Mouse (Mus musculus): ENCODE results near the gene Xylt1. TPM values are rescaled to one million over a fixed set of nuclear protein-coding genes. Genes with fewer than 3 reads are reported as not detected.

Xylt1 gene
- total RNA-seq, 2 experiments from 2014 or later: 53.3 to 55.2 TPM

DNA sequence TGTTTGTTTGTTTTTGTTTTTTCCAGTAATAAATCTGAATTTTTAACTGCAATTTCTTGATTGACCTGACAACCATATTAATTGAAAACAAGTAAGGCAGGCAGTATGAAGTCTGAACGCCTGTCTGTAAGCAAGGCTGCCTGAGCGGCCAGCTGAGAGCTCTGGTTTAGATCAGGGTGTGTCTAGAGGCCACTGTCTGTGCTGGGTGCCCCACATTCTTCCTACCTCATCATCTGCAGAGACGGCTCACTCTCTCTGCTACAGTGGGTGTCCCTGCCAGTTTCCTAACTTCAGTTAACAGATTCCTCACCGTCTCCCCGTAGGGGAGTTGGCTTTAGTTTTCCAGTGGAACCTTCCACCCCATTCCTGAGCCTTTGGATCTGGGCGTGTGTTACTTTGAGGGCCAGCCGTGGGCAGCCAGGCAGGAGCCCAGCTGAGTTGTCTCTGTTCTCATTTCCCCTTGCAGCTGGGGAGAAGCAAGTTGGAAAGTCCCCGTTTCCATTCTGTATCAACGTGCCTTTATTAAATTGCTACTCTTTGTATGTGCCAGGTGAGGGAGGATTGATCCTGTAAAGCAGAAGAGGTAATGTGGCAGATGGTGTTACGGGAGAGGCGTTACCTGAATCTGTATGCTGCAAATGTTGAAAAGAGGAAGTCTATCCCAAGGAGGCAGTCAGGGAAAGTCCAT, 187.0 kb downstream of the Xylt1 start:
- DNase-seq (ENCODE audit: extremely low spot score in 1 of 2, low spot score in 2 of 2): no peak
- intact Hi-C loops (cut with DNase I): no loop called here

DNA sequence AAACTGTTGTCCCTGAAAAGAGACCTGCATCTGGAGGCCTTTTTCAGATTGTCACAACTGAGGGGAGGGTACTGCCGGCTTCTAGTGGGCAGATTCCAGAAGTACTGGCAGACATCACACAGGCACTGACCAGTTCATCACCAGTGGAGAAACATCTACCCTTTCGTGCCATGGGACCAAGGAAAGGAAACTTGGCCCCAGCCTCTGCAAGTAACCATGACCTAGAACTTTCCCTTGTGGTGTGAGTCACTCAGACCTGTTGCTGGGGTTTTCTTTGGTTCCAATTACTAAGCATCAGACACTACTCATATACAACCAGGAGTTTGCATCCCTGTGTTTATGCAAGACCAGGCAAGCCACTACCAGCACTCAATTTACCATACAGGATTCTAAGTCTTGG, 190.4 kb downstream of the Xylt1 start:
- DNase-seq (ENCODE audit: extremely low spot score in 1 of 2, low spot score in 2 of 2): no peak
- intact Hi-C loops (cut with DNase I): no loop called here

DNA sequence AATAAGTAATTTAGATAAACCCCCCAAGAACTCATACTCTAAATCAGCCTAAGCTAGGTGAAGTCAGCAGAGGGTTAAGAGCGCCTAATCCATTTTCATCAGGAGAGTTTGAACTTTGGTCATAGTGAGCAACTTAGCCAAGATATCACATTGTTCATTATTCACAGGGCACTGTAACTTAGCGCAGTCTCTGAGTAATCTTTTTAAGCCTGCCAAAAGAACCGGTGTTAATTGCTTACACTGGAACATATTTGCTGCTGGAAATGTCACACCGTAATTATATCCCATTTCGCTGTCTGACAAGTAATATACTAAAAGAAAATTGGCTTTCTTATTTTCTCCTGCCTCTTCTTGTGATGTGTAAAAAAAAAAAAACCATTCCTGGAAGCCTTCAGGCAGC, 190.9 kb downstream of the Xylt1 start:
- no peak for DNase-seq (ENCODE audit: extremely low spot score in 1 of 2, low spot score in 2 of 2)
- intact Hi-C loops (cut with DNase I): no loop called here

DNA sequence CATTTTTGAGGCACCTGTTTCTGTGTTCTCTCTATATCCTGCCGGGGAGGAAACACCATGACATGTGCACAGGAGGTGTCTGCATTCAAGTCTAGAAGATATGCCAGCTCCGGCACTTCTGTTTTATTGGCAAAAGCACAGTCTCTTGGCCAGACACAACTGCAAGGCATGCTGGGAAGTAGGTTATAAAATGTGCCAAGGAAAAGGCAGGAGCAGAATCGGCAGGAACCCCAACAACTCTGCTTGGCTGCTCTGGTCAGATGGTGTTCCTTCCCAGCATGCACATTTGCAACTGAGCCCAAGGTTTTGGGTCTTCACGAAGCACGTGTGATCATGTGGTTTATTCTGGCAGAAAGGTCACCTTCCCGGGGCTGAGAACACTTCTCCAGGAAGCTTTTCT, 192.4 kb downstream of the Xylt1 start:
- DNase-seq (ENCODE audit: extremely low spot score in 1 of 2, low spot score in 2 of 2): no peak
- intact Hi-C loops (cut with DNase I): no loop called here

DNA sequence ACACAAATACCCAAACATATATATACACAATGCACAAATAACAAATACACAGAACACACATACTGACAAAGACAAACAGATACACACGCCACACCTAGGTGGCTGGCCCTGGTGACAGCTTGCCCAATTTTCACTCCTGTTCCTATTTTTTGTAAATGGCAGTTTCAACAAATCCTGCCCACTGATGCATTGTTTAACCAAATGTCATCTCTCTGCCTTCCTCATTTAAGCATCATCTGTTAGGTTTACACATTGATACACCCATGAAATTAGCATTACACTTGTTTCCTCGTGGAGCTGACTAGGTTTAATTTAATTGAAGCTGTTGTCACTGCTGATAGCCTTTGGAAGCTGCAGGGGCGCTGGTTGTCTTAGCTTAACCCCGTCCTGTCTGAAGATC, 194.6 kb downstream of the Xylt1 start:
- intact Hi-C loops (cut with DNase I): no loop called here
- no peak for DNase-seq (ENCODE audit: extremely low spot score in 1 of 2, low spot score in 2 of 2)

DNA sequence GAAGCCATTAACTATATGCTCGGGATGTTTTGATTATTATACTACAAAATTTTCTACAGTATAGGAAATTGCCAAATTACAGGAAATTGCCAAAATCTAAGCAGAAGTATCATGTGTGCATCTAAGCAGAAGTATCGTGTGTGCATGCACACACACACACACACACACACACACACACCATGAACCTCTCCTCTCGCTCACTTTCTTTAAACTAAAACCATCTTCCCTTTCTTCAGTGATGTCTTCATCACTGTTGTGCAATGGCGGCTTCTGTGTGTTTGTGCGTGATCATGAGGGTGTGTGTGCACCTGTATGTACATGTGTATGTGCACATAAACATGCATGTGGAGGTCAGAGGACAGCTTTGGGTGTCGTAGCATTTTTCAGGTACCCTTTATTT, 196.3 kb downstream of the Xylt1 start:
- intact Hi-C loops (cut with DNase I): no loop called here
- DNase-seq (ENCODE audit: extremely low spot score in 1 of 2, low spot score in 2 of 2): no peak

DNA sequence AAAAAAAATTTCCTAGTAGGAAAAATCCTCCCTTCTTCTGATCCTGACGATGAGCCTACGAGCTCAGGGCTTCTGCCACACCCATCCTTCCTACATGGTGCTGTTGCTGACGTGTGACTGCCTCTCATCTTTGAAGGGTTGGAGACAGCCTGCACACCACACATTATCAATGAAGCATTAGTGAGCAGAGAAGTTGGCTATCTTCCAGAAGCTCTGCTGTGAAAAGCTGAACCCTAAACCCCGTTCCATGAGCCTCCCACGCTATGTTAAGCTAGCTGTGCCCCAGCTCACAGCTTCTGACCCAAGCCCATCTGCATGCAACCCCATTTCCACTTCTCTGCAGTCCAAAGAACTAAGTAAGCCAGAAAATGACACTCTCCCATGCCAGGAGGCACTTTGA, 204.4 kb downstream of the Xylt1 start:
- intact Hi-C loops (cut with DNase I): no loop called here
- DNase-seq (ENCODE audit: extremely low spot score in 1 of 2, low spot score in 2 of 2): no peak

DNA sequence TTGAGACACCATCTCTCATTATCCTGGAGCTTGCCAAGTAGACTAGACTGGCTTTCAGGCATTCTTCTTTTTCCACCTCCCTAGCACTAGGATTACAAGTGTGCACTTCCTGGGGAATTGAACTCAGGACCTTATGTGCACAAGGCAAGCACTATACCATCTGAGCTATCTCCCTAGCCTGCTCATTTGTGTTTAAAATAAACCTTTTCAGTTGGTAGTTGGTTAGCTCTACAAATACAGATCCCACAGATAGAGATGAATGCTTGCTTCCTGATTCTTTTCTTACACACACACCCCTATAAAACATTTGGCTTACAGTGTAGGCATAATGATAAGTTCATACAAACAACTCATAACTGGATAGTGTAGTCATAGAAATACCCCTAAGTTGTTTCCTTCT, 206.0 kb downstream of the Xylt1 start:
- no peak for DNase-seq (ENCODE audit: extremely low spot score in 1 of 2, low spot score in 2 of 2)
- intact Hi-C loops (cut with DNase I): no loop called here

DNA sequence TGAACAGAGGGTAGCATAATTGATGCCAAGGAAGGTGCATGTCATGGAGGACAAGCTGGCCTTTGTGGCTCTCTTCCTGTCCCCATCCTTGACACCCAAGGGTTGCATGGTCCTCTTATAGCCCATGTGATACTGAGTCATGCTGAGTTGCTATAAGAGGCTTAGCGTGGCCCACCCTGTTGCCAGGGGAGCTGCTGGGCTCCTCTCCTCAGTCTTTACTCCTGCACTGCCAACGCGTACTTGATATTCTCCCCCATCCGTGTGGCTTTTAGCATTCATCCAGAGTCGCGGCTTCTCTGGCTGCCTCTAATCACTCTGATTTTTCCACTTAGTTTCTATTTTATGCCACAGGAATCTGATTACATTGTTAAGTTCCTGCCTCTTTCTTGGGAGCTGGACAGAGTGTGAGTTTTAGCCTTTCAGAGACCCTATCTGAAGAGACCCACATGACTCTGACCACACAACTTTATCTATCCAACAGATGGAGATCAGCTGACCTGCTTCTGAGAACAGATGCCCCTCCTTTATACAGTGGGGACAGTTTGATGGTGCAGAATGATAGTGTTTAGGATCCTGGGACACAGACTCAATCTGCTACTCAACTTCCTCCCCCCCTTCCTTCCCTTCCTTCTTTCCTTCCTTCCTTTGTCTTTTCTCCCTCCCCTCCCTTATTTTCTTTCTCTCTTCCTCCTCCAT, 206.6 kb downstream of the Xylt1 start:
- intact Hi-C loops (cut with DNase I): no loop called here
- DNase-seq (ENCODE audit: extremely low spot score in 1 of 2, low spot score in 2 of 2): no peak

DNA sequence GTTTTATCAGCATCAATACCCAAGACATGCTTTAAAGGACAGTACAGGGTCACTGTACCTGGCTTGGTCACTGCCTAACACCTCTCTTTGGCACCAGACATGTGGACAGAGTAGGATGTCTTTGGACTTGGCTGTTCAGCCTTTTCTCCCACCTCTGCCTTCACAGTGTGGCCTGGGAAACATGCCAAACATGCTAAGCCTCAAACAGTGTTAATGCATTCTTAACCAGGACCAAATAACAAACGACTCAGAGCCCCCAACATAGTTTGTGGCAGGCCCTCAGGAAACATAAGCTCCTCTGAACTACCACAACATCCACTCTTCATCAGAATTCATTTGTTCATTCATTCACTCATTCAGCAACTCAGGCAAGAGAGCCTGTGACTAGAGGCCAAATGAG, 207.6 kb downstream of the Xylt1 start:
- no peak for DNase-seq (ENCODE audit: extremely low spot score in 1 of 2, low spot score in 2 of 2)
- intact Hi-C loops (cut with DNase I): no loop called here

DNA sequence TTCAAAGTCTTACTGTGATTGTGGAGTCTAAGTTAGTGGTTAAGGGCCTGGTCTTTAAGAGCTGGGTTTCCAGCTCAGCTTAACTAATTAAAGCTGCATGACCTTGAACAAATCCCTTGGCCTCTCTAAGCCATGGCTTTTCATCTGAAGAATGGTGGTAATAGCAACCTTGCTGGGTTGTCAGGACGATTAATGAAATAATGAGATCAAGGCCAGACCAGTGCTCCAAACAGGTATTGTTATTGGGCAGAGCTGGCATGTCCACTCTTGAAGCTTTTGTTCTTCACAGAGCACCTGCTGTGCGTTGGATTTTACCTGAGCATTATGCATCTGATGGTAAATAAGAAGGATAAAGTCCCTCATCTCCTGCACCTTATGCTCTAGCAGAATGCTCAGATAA, 208.6 kb downstream of the Xylt1 start:
- intact Hi-C loops (cut with DNase I): no loop called here
- DNase-seq (ENCODE audit: extremely low spot score in 1 of 2, low spot score in 2 of 2): no peak

DNA sequence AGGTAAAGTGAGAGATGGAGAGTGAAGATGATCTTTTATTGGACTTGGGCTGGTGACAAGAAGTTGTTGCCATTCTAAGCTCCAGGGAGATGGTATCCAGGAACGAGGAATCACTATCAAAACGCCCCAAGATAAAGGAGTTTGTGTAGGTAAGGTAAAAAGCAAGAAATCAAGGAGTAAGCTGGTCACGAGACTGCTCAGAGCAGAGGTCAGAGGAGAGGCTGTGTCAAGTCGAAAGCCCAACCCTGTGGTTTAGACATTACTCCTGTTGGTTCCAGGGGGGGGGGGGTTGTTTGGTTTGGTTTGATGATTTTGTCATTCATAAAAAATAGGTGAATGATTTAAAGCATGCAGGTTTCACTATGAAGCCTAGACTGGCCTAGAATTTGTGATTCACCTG, 209.0 kb downstream of the Xylt1 start:
- intact Hi-C loops (cut with DNase I): no loop called here
- no peak for DNase-seq (ENCODE audit: extremely low spot score in 1 of 2, low spot score in 2 of 2)

DNA sequence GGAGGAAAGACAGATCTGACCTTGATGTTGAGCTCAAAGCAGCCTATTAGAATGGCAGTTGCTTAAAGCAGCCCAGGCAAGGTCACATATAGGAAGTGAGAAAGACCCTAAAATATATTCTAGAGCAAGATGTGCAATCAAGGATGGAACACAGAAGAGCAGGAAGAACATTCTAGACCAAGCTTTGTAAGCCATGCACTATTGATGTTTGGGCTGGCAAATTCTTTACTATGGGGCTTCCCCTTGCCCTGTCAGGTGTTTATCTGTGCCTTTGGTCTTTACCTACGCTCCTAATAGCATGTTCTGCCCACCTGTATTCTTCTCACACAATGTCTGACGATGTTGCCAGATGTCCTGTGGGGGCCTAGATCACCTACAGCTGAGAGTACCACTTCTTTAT, 213.4 kb downstream of the Xylt1 start:
- intact Hi-C loops (cut with DNase I): no loop called here
- DNase-seq (ENCODE audit: extremely low spot score in 1 of 2, low spot score in 2 of 2): no peak

DNA sequence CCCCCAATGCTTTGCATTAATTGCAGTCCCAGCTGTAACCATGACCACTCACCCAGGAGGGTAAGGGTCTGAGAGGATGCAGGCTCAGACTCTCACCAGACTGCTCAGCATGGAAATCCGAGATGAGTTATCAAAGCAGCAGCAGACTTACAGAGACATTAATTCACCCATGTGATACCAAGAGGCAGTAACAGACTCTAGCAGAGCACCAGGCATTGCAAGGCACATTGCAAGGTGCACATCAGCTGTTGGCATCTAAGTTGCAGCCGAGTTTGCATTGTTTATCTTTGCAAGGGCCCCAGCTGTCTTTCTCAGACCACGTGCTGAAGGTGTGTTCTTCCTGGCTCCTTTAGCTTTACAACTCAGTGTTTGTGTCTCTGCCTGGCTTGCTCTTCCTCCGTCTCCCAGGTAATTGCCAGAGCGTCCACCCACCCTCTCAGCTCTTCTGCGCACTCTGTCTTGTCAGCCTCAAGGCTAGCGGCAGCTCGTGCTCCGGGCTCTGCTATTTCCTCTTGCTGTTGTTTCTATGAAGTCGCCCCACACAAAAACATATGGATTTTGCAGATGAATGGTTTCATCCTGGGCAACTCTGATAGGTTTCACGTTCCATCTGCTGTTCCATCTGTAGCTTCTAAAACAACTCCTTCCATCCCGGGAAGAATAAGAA, 214.4 kb downstream of the Xylt1 start:
- intact Hi-C loops (cut with DNase I): no loop called here

DNA sequence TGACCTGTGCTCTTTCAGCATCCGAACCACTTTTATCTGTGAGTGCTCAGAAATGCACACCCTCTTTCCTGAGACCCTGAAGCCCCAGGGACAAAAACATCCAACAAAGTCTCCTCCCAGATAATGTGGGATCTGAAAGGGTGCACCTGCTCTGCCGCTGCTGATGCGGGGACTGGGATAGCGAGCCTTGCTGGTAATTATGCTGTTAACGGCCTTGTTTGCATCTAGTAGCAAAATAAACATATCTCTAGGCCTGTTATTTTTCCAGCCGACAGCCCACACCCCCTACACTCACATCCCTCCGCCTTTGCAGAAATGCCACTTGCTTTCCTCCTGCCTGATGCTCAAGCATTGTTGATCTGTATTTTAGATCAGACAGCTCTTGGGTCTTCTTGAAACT, 219.7 kb downstream of the Xylt1 start:
- no peak for DNase-seq (ENCODE audit: extremely low spot score in 1 of 2, low spot score in 2 of 2)
- intact Hi-C loops (cut with DNase I): no loop called here

More for the DNA sequence above, 214.4 kb downstream of the Xylt1 start:
- DNase-seq (ENCODE audit: extremely low spot score in 1 of 2, low spot score in 2 of 2): peak in 1 of 2 experiments; percentile 48

DNA sequence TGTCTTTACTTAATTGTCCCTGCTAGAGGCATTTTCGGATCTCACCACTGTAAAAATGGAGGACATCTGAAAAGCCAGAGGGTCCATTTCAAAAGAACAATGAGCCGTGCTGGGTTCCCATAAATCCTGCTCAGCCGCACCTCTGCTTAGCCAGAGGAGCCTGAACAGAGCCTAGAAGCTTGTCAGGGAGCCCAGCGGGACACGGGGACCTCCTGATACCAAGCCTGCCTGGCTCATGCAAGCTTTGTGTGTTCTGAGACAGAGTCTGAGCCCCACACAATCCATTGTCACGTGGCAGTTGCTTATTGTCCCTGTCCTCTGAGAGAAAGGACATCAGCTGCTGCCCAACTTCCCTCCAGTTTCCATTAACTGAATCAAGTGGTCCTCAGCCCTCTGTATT, 229.7 kb downstream of the Xylt1 start:
- intact Hi-C loops (cut with DNase I): no loop called here

DNA sequence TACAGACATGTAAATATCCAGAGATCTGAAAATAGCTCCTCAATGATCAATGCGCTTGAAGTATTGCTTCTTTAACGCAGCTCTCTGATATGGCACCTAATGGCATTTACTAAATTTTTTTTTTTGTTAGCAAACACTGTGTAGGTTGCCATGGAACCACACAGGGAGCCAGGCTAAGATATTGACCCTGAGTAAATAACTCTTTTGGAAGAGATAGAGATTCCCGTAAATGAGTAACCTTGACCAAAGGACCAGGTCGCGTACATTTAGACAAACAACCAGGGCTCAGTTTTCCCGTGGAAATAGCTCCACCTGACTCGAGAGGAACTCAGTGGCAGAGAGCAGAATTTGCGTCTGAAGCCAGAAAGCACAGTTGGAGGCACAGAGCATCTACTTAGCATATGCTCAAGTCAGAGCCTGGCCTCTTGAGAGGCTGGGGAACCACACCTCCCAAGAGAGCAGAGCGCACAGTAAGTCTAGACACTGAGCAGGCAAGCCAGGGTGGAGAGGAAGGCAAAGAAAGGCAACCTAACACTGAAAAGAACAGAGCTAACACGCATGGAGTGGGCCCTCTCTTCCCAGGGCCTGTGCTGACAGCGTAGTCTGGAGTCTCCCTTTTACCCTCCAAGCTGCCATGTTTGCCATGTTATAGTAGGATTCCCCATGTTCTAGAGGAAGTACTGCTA, 232.2 kb downstream of the Xylt1 start:
- no peak for DNase-seq (ENCODE audit: extremely low spot score in 1 of 2, low spot score in 2 of 2)
- intact Hi-C loops (cut with DNase I): no loop called here

More for the DNA sequence above, 229.7 kb downstream of the Xylt1 start:
- DNase-seq (ENCODE audit: extremely low spot score in 1 of 2, low spot score in 2 of 2): no peak

DNA sequence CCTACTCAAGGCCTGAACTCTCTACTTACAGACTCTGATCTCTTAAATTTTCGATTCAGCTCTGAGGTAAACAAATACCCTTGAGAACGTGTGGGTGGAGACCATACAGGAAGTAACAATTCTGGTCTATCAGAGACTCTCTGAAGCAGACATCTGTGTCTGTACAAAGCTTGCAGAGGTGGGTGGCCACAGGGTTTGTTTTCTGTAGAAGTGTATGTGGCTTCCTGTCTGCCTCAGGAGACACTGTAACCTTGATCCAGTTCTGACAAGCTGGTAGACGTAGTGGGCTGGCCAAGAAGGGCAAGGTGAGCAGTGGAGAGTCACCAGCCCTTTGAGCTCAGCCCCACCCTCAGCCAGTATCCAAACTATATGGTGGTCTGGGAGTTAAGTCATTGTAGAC, 233.0 kb downstream of the Xylt1 start:
- DNase-seq (ENCODE audit: extremely low spot score in 1 of 2, low spot score in 2 of 2): no peak
- intact Hi-C loops (cut with DNase I): no loop called here

DNA sequence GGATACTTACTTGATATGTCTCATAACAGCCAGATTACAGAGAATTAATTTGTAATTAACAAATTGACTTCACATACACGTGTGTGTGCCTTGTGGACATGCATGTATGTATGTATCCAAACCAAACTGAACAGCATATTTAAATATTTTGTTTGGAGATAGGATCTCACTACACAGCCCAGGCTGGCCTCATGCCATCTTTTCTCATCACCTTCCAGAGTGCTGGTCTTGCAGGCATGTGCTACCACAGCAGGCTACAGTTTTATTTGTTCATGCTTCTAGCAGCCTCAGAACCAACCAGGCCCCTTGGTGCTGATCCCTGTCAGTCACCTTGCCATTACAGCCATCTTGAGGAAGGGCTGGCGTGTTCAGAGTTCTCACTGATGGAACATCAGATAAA, 233.6 kb downstream of the Xylt1 start:
- intact Hi-C loops (cut with DNase I): no loop called here
- no peak for DNase-seq (ENCODE audit: extremely low spot score in 1 of 2, low spot score in 2 of 2)

DNA sequence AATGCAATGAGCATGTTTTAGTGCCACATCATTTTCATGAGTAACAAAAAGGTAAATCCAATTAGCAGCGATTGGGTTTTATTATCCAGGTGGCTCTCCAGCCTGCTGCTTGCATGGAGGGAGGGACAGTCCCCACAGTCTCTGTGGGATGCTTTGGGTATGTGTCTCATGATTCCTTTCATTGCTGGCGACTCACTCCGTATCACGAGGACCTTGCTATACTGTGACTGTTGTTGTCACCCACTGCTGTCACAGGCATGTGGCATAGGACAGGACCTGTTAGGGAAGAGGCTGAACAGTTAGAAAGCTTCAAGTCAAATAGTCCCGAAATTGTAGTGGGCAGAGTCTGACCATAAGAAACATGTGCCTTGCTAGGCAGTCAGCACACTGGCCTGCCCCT, 234.1 kb downstream of the Xylt1 start:
- intact Hi-C loops (cut with DNase I): no loop called here
- no peak for DNase-seq (ENCODE audit: extremely low spot score in 1 of 2, low spot score in 2 of 2)

Data from left cerebral cortex, postnatal 10 days (tissue).